Mouse (Mus musculus): ENCODE results near the gene 4933415F23Rik. TPM values are rescaled to one million over a fixed set of nuclear protein-coding genes. Genes with fewer than 3 reads are reported as not detected.

The 4933415F23Rik gene
- polyA plus RNA-seq, 1 experiment from 2014 or later, result 0.09 TPM

DNA sequence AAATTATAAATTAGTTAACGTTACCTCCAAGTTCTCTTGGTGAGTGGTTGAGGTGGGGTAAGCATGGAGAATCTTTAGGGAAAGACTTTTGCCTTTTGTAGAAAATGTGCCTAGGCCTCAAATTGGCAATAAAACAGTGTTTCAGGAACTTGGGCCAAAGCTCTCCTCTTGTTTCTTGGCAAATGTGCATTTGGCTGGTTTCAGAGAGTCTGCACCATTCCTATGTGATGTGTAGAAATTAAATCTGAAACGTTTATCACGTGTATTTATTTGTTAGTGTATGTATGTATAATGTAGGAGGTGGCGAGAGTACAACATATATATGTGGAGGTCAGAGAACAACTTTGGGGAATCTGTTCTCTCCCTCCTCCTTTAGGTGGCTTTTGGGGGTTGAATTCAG is 4.1 kb downstream of the 4933415F23Rik start:
- H3K4me1 ChIP-seq, result no peaks in the 10 kb centered on the region
- no peaks in the 10 kb centered on the region for H3K36me3 ChIP-seq (ENCODE audit: poor library complexity, severe bottlenecking)
- no peak overlapping the region for H3K9ac ChIP-seq
- H3K27me3 ChIP-seq, result no peaks in the 10 kb centered on the region
- WGBS, result 82% methylated on average over 4 of the region's 4 CpGs
- no peak overlapping the region for H3K27ac ChIP-seq
- H3K9me3 ChIP-seq (replicated peaks), result no peaks in the 10 kb centered on the region
- no peak overlapping the region for H3K4me3 ChIP-seq
- peak; percentile 26; the same call in 1 of the 2 replicates for ATAC-seq
- H3K4me2 ChIP-seq, result no peak overlapping the region

DNA sequence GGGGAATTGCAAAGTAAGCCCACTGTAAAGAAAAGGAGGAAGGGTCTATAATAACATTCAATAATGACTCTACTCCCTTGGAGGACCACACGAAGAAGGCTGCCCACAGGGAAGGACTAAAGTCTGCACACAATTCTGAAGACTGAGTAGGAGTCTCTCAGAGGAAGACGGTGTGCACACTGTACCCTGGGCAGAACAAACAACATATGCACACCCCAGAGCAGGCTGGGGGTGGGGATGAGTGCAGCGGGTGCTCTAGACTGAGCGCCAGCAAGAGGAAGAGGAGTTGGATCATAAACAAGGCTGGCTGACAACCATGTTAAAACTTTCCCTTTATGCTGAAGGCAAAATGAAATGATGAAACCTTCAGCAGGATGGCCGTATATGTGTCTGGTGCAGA is 34.3 kb downstream of the 4933415F23Rik start:
- H3K36me3 ChIP-seq (ENCODE audit: poor library complexity, severe bottlenecking), result no peaks in the 10 kb centered on the region
- WGBS, result 85% methylated on average over 5 of the region's 5 CpGs
- H3K4me2 ChIP-seq, result no peak overlapping the region
- no peak for ATAC-seq
- no peak overlapping the region for H3K4me3 ChIP-seq
- H3K9ac ChIP-seq, result no peak overlapping the region
- no peaks in the 10 kb centered on the region for H3K27me3 ChIP-seq
- no peaks in the 10 kb centered on the region for H3K9me3 ChIP-seq (replicated peaks)
- H3K27ac ChIP-seq, result no peak overlapping the region
- H3K4me1 ChIP-seq, result no peaks in the 10 kb centered on the region

DNA sequence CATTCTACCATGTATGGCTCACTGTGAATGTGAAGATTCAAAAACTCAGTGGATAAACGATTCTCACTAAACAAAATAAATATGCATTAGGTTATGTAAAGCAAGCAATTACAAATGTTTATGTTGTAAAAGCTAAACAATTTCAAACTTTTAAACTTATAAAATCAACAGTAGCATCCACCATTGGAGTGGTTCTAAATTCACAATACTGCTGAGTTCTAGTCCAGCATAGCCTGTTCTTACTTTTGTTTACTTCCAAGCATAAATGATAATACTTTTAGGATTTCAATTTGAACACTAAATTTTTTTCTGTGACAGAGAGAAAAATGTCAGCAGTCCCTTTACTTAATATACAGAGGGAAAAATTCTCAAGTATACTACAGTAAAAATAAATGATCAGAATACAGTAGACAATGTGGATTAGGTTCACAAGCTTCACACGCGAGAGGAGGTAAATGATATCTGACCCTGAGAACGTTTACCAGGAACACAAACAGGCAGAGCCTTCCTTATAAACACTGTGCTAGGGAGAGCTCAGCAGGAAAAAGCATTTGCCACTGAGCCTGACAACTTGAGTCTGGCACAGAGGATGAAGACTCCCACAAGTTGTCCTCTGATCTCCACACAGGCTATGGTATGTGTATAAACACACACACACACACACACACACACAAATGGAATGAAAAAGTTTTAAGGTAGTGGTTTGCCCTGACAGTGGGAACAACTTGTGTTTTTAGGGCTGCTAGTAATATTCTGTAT is 37.2 kb downstream of the 4933415F23Rik start:
- Histone ChIP-seq H3K4me1 (no peaks in the 10 kb centered on the region), H3K27ac (no peak overlapping the region), H3K9ac (no peak overlapping the region), H3K9me3 (replicated peaks) (no peaks in the 10 kb centered on the region), H3K4me3 (no peak overlapping the region), H3K27me3 (no peaks in the 10 kb centered on the region), H3K36me3 (ENCODE audit: poor library complexity, severe bottlenecking) (no peaks in the 10 kb centered on the region), H3K4me2 (no peak overlapping the region)
- WGBS, result 76% methylated on average over 4 of the region's 4 CpGs
- ATAC-seq, result no peak

DNA sequence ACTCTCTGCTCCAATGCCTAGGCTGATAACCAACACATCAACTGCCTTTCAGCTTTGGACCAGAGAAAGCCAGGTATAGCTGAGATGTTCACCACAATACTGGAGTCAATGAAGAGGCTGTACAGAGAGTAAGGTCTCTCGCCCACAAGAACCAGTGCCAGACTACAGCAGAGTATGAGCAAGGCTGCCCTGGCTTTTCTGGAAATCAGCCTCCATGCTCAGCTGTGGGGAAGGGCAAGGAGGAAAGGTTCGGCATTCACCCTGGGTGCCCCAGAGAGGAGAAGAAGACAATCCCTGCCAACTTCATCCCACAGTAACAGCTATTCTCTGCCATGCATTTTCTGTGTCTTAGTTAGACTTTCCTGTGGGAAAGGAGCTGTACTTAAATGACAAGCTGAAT is 38.1 kb downstream of the 4933415F23Rik start:
- no peak overlapping the region for H3K9ac ChIP-seq
- H3K4me3 ChIP-seq, result no peak overlapping the region
- no peaks in the 10 kb centered on the region for H3K4me1 ChIP-seq
- no peaks in the 10 kb centered on the region for H3K36me3 ChIP-seq (ENCODE audit: poor library complexity, severe bottlenecking)
- H3K4me2 ChIP-seq, result no peak overlapping the region
- no peak overlapping the region for H3K27ac ChIP-seq
- ATAC-seq, result no peak
- WGBS, result 73% methylated on average over 2 of the region's 2 CpGs
- no peaks in the 10 kb centered on the region for H3K9me3 ChIP-seq (replicated peaks)
- H3K27me3 ChIP-seq, result no peaks in the 10 kb centered on the region

DNA sequence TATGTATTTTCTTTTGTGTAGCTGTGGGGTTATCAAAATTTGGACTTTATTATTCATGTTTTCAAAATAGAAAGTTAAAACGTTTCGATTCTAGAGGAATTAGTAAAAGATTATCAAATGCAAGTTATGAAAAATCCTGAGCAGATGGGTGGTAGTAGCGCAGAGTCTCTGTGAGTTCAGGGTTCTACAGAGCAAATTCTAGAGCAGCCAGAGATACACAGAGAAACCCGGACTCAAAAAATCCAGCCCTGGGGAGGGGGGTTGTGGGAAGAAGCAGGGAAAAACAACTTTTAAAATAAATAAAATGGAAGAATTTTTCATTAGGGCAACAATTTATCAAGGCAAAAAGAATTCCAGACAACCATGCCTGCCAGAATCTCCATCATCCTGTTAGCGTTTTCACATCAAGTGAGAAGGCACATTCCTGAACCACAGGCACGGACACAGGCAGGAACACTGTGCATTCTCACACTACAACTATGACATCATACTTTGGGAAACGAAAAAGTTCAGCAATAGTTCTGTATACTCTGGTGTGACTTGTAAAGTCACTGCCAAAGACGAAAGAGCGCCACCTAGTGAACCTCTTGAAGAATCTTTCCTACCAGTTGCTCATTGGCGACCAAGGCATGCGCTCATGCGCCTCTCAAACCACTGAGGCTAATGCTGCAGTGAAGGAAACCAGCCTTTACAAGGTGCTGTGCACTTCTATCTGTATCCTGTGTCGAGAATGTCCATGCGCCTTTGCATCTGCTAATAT is 40.3 kb downstream of the 4933415F23Rik start:
- Histone ChIP-seq H3K9me3 (replicated peaks) (no peaks in the 10 kb centered on the region), H3K27ac (no peak overlapping the region), H3K36me3 (ENCODE audit: poor library complexity, severe bottlenecking) (no peaks in the 10 kb centered on the region), H3K4me2 (no peak overlapping the region), H3K4me3 (no peak overlapping the region), H3K9ac (no peak overlapping the region), H3K4me1 (no peaks in the 10 kb centered on the region), H3K27me3 (no peaks in the 10 kb centered on the region)
- peak; percentile 95 for ATAC-seq
- WGBS, result 25% methylated on average over 14 of the region's 14 CpGs

DNA sequence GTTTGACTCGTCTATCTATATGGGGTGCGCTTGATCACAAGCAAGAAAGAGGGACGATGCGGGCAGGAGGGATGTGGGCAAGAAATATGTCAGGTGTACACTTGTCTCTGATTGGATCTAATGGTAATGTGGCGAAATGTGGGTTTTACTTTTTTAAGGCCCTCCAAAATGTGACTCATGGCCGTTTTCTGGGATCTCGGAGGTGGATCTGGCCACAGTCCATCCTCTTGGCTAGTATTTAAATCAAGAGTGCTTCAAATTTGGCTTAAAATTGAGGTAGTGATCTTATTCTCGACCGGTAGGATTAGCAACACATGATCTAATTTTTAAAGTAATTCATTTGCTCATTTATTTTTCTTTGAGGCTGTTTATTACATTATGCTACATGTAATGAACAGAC is 42.0 kb downstream of the 4933415F23Rik start:
- Histone ChIP-seq H3K9me3 (replicated peaks) (no peaks in the 10 kb centered on the region), H3K4me1 (no peaks in the 10 kb centered on the region), H3K27me3 (no peaks in the 10 kb centered on the region), H3K4me2 (no peak overlapping the region), H3K4me3 (no peak overlapping the region), H3K36me3 (ENCODE audit: poor library complexity, severe bottlenecking) (no peaks in the 10 kb centered on the region), H3K27ac (no peak overlapping the region), H3K9ac (no peak overlapping the region)
- 94% methylated on average over 9 of the region's 9 CpGs for WGBS
- ATAC-seq, result no peak
